Mouse (Mus musculus) adrenal gland, postnatal 25 days (tissue): ENCODE measurements around the gene Espl1. TPM values are rescaled to one million over a fixed set of nuclear protein-coding genes. Genes with fewer than 3 reads are reported as not detected.

Experiments used
- DNase-seq: peaks from one replicate; pipeline ENCODE4 v3.0.0; 2021; ENCODE audit warnings: mixed read lengths
- total RNA-seq: library from RNA; stranded (reverse); gene quantifications from 2 replicates; pipeline ENCODE4 v1.2.3, GENCODE M21; 2021

Gene Espl1
- total RNA-seq, 1 experiment from 2014 or later = 4.1 TPM

- DNase-seq = no peak
Measured at GRCm38 (mm10) chr15:102273982-102274716, 21.9 kb upstream of the Espl1 start.

DNA sequence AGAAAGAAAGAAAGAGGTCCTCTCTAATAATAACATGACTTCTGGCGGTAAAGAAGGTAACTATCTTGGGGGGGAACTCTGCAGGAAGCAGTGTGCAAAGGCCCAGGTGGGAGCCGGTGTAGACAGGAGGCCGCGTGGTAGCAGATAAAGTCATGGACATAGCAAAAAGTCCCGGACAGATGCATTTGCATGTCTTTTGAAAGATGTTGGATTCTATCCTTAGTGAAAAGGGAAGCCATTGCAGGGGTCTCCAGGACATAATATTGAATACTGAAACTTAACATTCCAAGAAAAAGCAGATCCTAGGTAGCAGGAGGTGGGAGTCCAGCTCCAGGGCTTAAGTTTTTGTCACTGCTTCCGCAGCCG lies 17.4 kb upstream of the Espl1 start:
- no peak for DNase-seq

- peak; percentile 90 for DNase-seq
Measured at GRCm38 (mm10) chr15:102279092-102279782, 16.8 kb upstream of the Espl1 start, which contains the start of gene Mfsd5. Gene Mfsd5, plus strand, starts transcription at chr15:102279454.

- no peak for DNase-seq
Measured at GRCm38 (mm10) chr15:102279783-102280520, 16.1 kb upstream of the Espl1 start.

GRCm38 (mm10) chr15:102280623-102281022 lies 15.4 kb upstream of the Espl1 start:
- DNase-seq = no peak

DNA sequence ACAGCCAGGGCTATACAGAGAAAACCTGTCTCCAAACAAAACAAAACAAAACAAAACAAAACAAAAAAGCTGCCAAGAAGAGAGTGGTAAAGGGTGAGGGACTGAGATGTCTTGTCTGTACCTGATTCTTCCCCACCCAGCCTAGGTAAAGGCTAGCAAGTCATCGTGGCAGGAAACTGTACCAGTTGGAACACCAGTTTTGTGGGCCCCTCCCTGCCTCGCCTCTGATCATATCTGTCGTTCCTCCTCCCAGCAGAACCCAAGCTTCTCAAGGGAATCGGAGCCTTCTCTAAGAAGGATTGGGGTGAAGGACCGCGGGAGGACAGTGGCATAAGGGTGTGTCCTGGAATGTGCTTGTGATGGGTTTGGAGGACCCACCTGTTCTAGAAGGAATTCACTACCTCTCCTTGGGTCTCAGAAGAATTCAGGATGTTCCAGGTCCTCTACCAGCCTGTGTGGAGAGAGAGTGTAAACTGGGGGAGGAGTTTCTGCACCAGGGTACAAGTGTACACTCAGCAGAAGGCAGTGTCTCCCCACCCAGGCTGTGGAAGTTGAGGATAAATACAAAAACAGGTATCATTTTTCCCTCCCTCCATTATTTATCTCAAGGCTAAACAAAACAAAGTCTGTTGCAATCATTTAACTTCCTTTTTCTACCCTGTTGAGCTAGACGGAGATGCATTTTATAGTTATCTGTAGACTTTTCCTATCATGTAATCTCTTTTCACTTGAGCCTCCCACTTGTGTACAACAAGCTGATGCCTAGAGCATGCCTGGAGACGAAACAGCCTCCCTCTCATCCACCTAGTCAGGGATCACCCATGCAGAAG lies 13.4 kb upstream of the Espl1 start:
- DNase-seq = no peak

GRCm38 (mm10) chr15:102283648-102284047 lies 12.4 kb upstream of the Espl1 start:
- no peak for DNase-seq

DNA sequence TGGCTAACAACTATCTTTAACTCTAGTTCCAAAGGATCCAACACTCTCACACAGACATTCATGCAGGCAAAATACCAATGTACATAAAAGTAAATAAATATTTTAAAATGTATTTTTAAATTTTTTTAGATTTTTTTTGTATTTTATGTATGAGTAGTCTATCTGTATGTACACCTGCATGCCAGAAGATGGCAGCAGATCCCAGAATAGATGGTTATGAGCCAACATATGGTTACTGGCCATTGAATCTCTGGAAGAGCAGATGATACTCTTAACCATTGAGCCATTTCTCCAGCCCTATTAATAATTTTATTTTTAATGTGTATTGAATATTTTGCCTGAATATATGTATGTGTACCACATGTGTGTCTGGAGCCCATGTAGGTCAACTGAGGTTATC lies 8.7 kb upstream of the Espl1 start:
- DNase-seq = no peak

GRCm38 (mm10) chr15:102296368-102297006 lies 421 bp downstream of the Espl1 start:
- DNase-seq = no peak

DNA sequence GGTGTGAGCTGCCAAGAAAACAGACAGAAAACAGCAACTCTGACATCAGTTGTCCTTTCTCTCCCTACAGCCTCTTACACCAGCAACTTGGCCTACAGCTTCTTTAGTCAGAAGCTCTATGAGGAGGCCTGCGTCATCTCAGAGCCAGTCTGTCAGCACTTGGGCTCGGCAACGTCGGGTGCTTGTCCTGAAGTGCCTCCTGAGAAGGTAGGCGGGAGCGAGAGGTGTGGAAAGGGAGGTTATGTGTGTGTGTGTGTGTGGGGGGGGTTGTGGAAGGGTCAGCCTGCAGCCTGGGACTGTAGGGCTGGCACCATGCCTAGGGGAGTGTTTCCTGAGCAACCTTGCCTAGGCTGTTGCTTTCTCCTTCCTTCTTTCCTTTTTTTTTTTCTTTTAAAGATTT lies 6.5 kb downstream of the Espl1 start:
- no peak for DNase-seq

- no peak for DNase-seq
Measured at GRCm38 (mm10) chr15:102308717-102309116, 12.7 kb downstream of the Espl1 start.

DNA sequence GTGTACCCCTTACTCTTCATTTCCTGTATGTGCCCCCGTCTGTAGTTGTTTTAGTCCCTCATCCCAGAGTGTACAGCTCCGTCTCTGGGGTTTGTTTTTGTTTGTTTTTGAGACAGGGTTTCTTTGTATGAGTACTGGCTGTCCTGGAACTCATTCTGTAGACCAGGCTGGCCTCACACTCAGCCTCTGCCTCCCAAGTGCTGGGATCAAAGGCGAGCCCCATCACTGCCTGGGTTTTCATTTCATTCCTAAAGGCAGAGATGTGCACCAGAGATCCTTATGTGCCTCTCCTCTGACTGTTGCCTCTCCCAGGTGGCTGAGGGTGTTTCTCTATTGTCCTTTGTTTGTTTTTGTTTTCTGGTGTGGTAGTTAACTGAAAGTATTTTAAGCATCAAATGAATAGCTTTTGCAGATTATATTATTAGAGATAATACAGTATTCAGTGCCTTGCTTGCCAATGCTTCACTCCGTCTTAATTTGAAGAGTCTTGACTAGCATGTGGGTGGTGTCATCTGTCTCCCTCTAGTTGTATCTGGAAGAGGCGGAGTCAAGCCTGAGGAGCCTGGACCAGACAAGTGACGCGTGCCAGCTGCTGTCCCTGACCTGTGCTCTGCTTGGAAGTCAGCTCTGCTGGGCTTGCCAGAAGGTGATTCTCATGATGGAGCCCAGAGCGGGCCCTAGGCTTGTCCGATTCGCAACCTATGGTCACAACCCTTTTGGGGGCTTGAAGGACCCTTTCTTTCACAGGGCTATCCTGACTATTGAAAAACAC lies 14.2 kb downstream of the Espl1 start:
- peak; percentile 63 for DNase-seq

- DNase-seq = no peak
Measured at GRCm38 (mm10) chr15:102311489-102311888, 15.4 kb downstream of the Espl1 start.

DNA sequence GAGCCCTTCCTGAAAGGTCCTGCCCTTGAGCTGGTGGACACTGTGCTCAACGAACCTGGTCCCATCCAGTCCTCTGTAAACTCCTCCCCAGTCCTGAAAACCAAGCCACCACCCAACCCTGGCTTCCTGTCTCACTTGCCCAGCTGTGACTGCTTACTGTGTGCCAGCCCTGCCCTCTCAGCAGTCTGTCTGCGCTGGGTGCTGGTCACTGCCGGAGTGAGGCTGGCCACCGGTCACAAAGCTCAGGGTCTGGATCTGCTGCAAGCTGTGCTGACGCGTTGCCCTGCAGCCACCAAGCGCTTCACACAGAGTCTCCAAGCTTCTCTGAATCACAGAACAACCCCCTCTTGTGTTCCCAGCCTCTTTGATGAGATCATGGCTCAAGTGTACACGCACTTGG lies 19.2 kb downstream of the Espl1 start:
- peak; percentile 23 for DNase-seq

DNA sequence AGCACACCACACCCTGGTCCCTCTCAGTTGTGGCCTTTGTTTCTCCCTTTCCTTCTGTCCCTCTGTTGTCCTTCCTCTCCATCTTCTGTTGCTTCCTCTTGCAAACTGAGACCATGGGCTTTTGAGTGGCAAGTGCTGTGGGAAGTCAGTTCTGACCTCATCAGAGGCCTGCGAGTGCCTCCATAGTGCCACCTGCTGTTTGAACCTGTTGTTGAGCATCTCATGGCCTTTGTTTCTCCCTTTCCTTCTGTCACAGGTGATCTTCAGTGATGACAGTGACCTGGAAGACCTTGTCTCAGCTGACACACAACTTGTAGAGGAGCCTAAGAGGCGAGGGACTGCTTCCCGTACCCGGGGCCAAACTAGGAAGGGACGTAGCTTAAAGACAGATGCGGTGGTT lies 20.2 kb downstream of the Espl1 start:
- peak; percentile 63 for DNase-seq

DNA sequence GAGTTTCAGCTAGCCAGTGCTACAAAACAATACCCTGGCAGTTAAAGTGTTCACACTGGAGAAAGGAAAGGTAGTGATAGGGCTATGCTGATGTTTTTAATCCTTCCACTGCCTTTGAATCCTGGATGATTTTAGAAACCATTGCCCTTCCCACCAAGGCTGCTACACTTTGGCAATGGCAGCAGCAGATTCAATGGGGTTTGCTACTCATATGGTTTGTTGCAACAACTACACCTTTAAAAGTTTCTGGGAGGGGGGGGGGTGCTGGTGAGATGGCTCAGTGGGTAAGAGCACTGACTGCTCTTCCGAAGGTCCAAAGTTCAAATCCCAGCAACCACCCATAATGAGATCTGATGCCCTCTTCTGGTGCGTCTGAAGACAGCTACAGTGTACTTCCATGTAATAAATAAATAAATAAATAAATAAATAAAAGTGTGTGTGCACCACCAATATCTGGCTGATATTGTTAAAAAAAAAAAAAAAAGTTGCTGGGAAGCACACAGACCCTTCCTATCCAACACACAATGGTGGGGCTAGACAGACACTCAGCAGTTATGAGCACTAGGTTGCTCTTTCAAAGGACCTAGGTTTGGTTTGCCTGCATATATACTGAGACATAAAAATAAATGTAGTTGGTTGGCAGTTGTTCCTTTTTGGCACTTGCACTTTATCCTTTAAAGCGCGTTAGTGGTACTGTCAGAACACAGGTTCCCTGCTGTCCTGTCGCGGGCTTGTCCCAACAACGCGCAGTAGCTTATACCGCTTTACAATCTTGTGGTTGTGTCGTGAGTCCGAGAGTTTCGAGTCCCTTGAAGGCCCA lies 28.8 kb downstream of the Espl1 start:
- no peak for DNase-seq

DNA sequence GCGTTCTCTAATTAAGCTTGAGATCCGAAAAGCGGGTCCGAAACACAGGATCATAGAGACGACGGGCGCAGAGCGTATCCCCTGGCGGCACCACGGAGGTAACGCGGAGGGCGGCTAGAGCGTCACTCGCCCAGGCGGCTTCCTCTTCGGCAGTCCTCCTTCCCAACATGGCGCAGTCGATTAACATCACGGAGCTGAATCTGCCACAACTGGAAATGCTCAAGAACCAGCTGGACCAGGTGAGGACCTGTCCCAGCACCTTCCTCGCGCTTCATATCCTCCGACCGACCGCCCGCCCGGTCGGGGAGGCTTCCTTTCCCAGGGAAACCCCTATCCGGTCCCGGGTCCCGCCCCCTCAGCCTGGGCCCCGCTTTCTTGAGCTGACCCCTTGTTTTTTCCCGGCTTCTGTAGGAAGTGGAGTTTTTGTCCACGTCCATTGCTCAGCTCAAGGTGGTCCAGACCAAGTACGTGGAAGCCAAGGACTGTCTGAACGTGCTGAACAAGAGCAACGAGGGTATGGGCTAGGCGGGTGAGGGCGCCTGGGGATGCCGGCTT lies 30.0 kb downstream of the Espl1 start, which contains the start of gene Pfdn5:
Pfdn5 (plus strand) TSS at position 95 of the 555 bp plus-strand sequence.
- peak; percentile 86 for DNase-seq

DNA sequence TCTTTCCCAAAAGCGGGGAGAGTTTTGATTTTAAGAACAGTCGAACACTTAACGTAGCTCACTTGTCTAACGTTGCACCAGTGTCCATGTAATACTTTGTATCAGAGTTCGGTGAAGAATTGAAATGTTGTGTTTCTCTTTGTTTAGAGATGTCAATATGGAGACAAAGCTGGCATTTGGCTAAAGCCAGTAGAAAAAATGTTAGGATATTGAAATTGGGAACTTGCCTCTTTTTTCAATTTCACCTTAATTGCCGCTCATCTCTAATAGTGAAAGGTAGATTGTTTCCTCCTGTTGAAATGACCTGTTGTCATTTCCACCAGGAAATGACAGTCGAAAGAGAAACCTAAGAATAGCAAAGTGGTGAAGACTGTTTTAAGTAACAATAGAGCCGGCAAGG lies 30.8 kb downstream of the Espl1 start:
- DNase-seq = no peak

DNA sequence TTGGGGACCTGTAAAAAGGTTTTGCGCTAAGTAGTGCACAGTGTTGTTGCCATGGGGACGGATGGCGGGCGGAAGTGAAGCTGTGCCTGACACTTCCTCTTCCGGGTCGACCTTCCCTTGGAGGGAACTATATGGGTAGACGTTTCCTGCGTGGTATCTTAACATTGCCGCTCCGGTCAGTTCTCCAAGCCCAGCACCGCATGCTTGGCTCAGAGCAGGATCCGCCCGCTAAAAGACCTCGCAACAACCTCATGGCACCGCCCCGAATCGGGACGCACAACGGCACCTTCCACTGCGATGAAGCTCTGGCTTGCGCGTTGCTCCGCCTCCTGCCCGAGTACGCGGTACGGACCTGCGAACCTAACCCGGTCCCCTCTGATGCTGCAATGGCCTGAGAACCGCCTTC lies 35.5 kb downstream of the Espl1 start, which contains the start of gene Myg1:
Myg1 (plus strand) TSS at position 100 of the 406 bp plus-strand sequence.
- DNase-seq = peak; percentile 78
